Mouse (Mus musculus) small intestine, adult 2 months (tissue): Measurements from ENCODE around the gene Vps36. TPM values are rescaled to one million over a fixed set of nuclear protein-coding genes. Genes with fewer than 3 reads are reported as not detected.

Experiments used
- H3K27ac ChIP-seq: fragments of 200-500 bp; 2 replicates; pipeline ENCODE4 v1.5.1; 2012; ENCODE audit warnings: low read depth, low read length, control low read depth, inconsistent platforms; ENCODE audit not compliant: insufficient read depth
- H3K27me3 ChIP-seq: fragments of 200-500 bp; 2 replicates; pipeline ENCODE4 v1.6.1; 2012; ENCODE audit warnings: mild to moderate bottlenecking, moderate library complexity, low read length, inconsistent platforms; ENCODE audit not compliant: control insufficient read depth, insufficient read depth
- H3K36me3 ChIP-seq: fragments of 200-500 bp; 2 replicates; pipeline ENCODE4 v1.6.1; 2012; ENCODE audit warnings: mild to moderate bottlenecking, low read length, control low read depth, inconsistent platforms; ENCODE audit not compliant: control insufficient read depth, insufficient read depth
- H3K4me1 ChIP-seq: fragments of 200-500 bp; 2 replicates; pipeline ENCODE4 v1.6.1; 2012; ENCODE audit warnings: low read length, inconsistent platforms, mixed read lengths; ENCODE audit not compliant: control insufficient read depth, insufficient read depth, insufficient read length
- H3K4me3 ChIP-seq: fragments of 200-500 bp; 2 replicates; pipeline ENCODE4 v1.5.1; 2012; ENCODE audit warnings: low read depth, mild to moderate bottlenecking, control low read depth, inconsistent platforms, low read length, moderate library complexity
- CTCF ChIP-seq: fragments of 200-500 bp; IDR thresholded peaks from 2 replicates; pipeline ENCODE4 v1.5.1; 2012; ENCODE audit warnings: low read depth, mild to moderate bottlenecking, control low read depth, inconsistent platforms, low read length, moderate library complexity, mixed read lengths; ENCODE audit not compliant: insufficient replicate concordance, insufficient read length; ENCODE audit errors: extremely low read depth
- WGBS: fragments of 180-500 bp; shearing (Covaris S2); methylation state at CpG from one replicate; pipeline ENCODE4 v1.1.7; 2018; 5-methylcytosine and 5-hydroxymethylcytosine counted together
- polyA plus RNA-seq: library from polyadenylated mRNA; depleted of rRNA; stranded (reverse); fragments of >200 nt; gene quantifications from 2 replicates; pipeline ENCODE4 v1.2.3, GENCODE M21; 2012; rRNA removed

Gene Vps36
- polyA plus RNA-seq, 1 experiment, result 6.5 TPM

DNA sequence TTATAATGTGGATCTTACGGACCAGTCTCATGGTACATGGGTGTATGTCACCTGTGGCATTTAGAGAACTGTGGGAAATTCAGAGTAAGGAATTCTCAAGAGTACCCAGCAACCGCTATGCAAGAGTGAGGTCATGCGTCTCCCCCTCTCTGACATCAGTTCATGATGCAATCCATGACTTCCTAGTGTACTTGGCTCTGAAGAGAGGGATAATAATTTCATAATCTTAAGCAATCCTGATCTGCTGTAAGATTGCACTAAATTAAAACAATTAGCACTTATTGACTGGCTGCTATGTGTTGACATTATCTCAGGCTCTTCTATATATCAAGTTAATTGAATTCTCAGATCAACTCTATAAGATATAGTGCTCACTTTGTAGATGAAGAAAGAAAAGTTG lies 74.2 kb downstream of the Vps36 start:
- no peaks in the 10 kb centered on the region for H3K27me3 ChIP-seq
- H3K27ac ChIP-seq, result no peak overlapping the region
- 95% methylated on average over 3 of the region's 3 CpGs for WGBS
- H3K4me3 ChIP-seq, result no peak overlapping the region
- no peaks in the 10 kb centered on the region for H3K36me3 ChIP-seq
- H3K4me1 ChIP-seq, result no peaks in the 10 kb centered on the region
- no peak for TF ChIP-seq CTCF

Other genes starting within 250 kb of the Vps36 start
- not detected in 2 replicates for gene Defb13, start 246.0 kb upstream of the Vps36 start, polyA plus RNA-seq
- not detected in 2 replicates for gene Fam90a1a, start 234.1 kb upstream of the Vps36 start, polyA plus RNA-seq
- not detected in 2 replicates for gene Ccdc70, start 223.0 kb upstream of the Vps36 start, polyA plus RNA-seq
- gene Atp7b, start 132.5 kb upstream of the Vps36 start, polyA plus RNA-seq, result 5.5 and 5.7 TPM in 2 replicates
- gene Alg11, start 132.1 kb upstream of the Vps36 start, polyA plus RNA-seq, result 0.95 and 1.3 TPM in 2 replicates
- gene Nek5, start 67.8 kb upstream of the Vps36 start, polyA plus RNA-seq, result not detected in 2 replicates
- 1.6 and 3.2 TPM in 2 replicates for gene Nek3, start 26.4 kb upstream of the Vps36 start, polyA plus RNA-seq
- gene Ckap2, start 7.0 kb upstream of the Vps36 start, polyA plus RNA-seq, result 1.0 and 2.1 TPM in 2 replicates
- gene Thsd1, start 34.5 kb downstream of the Vps36 start, polyA plus RNA-seq, result 0.56 and 0.90 TPM in 2 replicates
- gene Tpte, start 90.6 kb downstream of the Vps36 start, polyA plus RNA-seq, result not detected in 2 replicates
- gene Slc25a15, start 205.8 kb downstream of the Vps36 start, polyA plus RNA-seq, result 13.3 and 52.2 TPM in 2 replicates
- gene Mrps31, start 218.6 kb downstream of the Vps36 start, polyA plus RNA-seq, result 1.4 and 2.5 TPM in 2 replicates